Mouse (Mus musculus) forebrain, postnatal 0 days (tissue): Measurements from ENCODE around the gene Trim7. TPM values are rescaled to one million over a fixed set of nuclear protein-coding genes. Genes with fewer than 3 reads are reported as not detected.
"Not testable (repeated sequence)": the region's sequence is repeated elsewhere in the genome, so short reads cannot be mapped to it uniquely, and the experiment has no call there.

ENCODE experiments used
- ATAC-seq: fragments of 200-750 bp; cut with Nextera tagmentation; 2 replicates; pipeline ENCODE4 v1.8.0; 2017; ENCODE audit warnings: mild to moderate bottlenecking, moderate library complexity
- DNase-seq: peaks from one replicate; pipeline ENCODE4 v3.0.0-alpha.2; 2015
- H3K27ac ChIP-seq: fragments of 300-500 bp; sonication (generic); 2 replicates; pipeline ENCODE4 v1.5.1; 2014; ENCODE audit warnings: low read depth, mild to moderate bottlenecking, antibody characterized with exemption, low read length, moderate library complexity, mixed read lengths
- H3K27me3 ChIP-seq: fragments of 300-500 bp; sonication (generic); 2 replicates; pipeline ENCODE4 v1.6.1; 2014; ENCODE audit warnings: mild to moderate bottlenecking, low read length, mixed read lengths; ENCODE audit not compliant: insufficient read depth
- H3K36me3 ChIP-seq: fragments of 300-500 bp; sonication (generic); 2 replicates; pipeline ENCODE4 v1.6.1; 2014; ENCODE audit warnings: mild to moderate bottlenecking, moderate library complexity; ENCODE audit not compliant: insufficient read depth
- H3K4me1 ChIP-seq: fragments of 300-500 bp; sonication (generic); 2 replicates; pipeline ENCODE4 v1.6.1; 2014; ENCODE audit warnings: antibody characterized with exemption; ENCODE audit not compliant: insufficient read depth
- H3K4me2 ChIP-seq: fragments of 300-500 bp; sonication (generic); 2 replicates; pipeline ENCODE4 v1.6.1; 2014; ENCODE audit warnings: low read depth, mild to moderate bottlenecking, moderate library complexity
- H3K4me3 ChIP-seq: fragments of 300-500 bp; sonication (generic); 2 replicates; pipeline ENCODE4 v1.5.1; 2014; ENCODE audit warnings: low read depth, low read length, mixed read lengths
- H3K9ac ChIP-seq: fragments of 300-500 bp; sonication (generic); 2 replicates; pipeline ENCODE4 v1.6.1; 2014; ENCODE audit warnings: mild to moderate bottlenecking
- H3K9me3 ChIP-seq: fragments of 300-500 bp; sonication (generic); 2 replicates; pipeline ENCODE4 v1.6.1; 2016; ENCODE audit warnings: low read length
- CTCF ChIP-seq: sonication (generic); IDR thresholded peaks from 2 replicates; pipeline ENCODE4 v1.5.1; 2016; ENCODE audit warnings: antibody characterized with exemption, control low read depth, low read depth
- WGBS: fragments of 180-500 bp; shearing (Covaris S2); extraction: QIAGEN DNeasy Blood & Tissue Kit; methylation state at CpG from one replicate; pipeline ENCODE4 v1.1.7; 2014; 5-methylcytosine and 5-hydroxymethylcytosine counted together
- polyA plus RNA-seq: library from polyadenylated mRNA; unstranded; fragments of >200 nt; fragmentation: Nextera tagmentation; extraction: Ambion mirVana; gene quantifications from 2 replicates; pipeline ENCODE4 v1.2.1, GENCODE M21; 2015
- total RNA-seq: library from RNA; depleted of rRNA; stranded (reverse); fragments of >200 nt; gene quantifications from 2 replicates; pipeline ENCODE4 v1.2.3, GENCODE M21; 2014

Trim7 gene
- total and polyA plus RNA-seq, 2 experiments from 2014 or later: 2.5 to 9.5 TPM

- no peak overlapping the region for H3K4me3 ChIP-seq
- peaks cover 6% of the 10 kb centered on the region for H3K4me1 ChIP-seq
- 85% methylated on average over 11 of the region's 11 CpGs for WGBS
- H3K9ac ChIP-seq: no peak overlapping the region
- ATAC-seq (no peak), DNase-seq (no peak)
- H3K9me3 ChIP-seq: no peaks in the 10 kb centered on the region
- TF ChIP-seq CTCF: no peak
- no peaks in the 10 kb centered on the region for H3K27me3 ChIP-seq
- H3K36me3 ChIP-seq: no peaks in the 10 kb centered on the region
- no peak overlapping the region for H3K4me2 ChIP-seq
- no peak overlapping the region for H3K27ac ChIP-seq
Measured at GRCm38 (mm10) chr11:48843202-48843601, 17.3 kb downstream of the Trim7 start.

- Histone ChIP-seq H3K27ac (no peak overlapping the region), H3K4me2 (no peak overlapping the region), H3K27me3 (no peaks in the 10 kb centered on the region; the same call in 1 of the 2 replicates), H3K4me1 (no peaks in the 10 kb centered on the region), H3K9me3 (no peaks in the 10 kb centered on the region), H3K36me3 (no peaks in the 10 kb centered on the region), H3K9ac (no peak overlapping the region), H3K4me3 (no peak overlapping the region)
- ATAC-seq (no peak), DNase-seq (no peak)
- TF ChIP-seq CTCF: no peak
- 49% methylated on average over 6 of the region's 6 CpGs for WGBS
Measured at GRCm38 (mm10) chr11:48844309-48844708, 18.4 kb downstream of the Trim7 start.

GRCm38 (mm10) chr11:48845244-48845815 lies 19.4 kb downstream of the Trim7 start:
- DNase-seq (no peak), ATAC-seq (no peak)
- no peak overlapping the region for H3K4me3 ChIP-seq
- H3K4me1 ChIP-seq: no peaks in the 10 kb centered on the region
- H3K27me3 ChIP-seq: no peaks in the 10 kb centered on the region; the same call in 1 of the 2 replicates
- no peaks in the 10 kb centered on the region for H3K36me3 ChIP-seq
- H3K27ac ChIP-seq: no peak overlapping the region
- H3K9me3 ChIP-seq: no peaks in the 10 kb centered on the region
- no peak for TF ChIP-seq CTCF
- no peak overlapping the region for H3K4me2 ChIP-seq
- no peak overlapping the region for H3K9ac ChIP-seq
- 41% methylated on average over 13 of the region's 13 CpGs for WGBS

- H3K4me1 ChIP-seq, H3K27me3 ChIP-seq, H3K9ac ChIP-seq, H3K4me3 ChIP-seq, DNase-seq, H3K27ac ChIP-seq, ATAC-seq, H3K4me2 ChIP-seq, H3K9me3 ChIP-seq, H3K36me3 ChIP-seq: not testable (repeated sequence)
- 76% methylated on average over 2 of the region's 2 CpGs for WGBS
Measured at GRCm38 (mm10) chr11:48846362-48846761, 20.4 kb downstream of the Trim7 start.

GRCm38 (mm10) chr11:48846881-48847280 lies 20.9 kb downstream of the Trim7 start:
- Histone ChIP-seq H3K27me3 (no peaks in the 10 kb centered on the region; the same call in 1 of the 2 replicates), H3K4me2 (no peak overlapping the region), H3K36me3 (no peaks in the 10 kb centered on the region), H3K4me3 (no peak overlapping the region), H3K27ac (no peak overlapping the region), H3K4me1 (no peaks in the 10 kb centered on the region), H3K9me3 (no peaks in the 10 kb centered on the region), H3K9ac (no peak overlapping the region)
- ATAC-seq (no peak), DNase-seq (no peak)
- 67% methylated on average over 5 of the region's 5 CpGs for WGBS
- no peak for TF ChIP-seq CTCF

GRCm38 (mm10) chr11:48850240-48850639 lies 24.3 kb downstream of the Trim7 start:
- ATAC-seq: no peak

GRCm38 (mm10) chr11:48851270-48851995 lies 25.5 kb downstream of the Trim7 start:
- no peak for DNase-seq
- H3K27me3 ChIP-seq: no peaks in the 10 kb centered on the region; the same call in 1 of the 2 replicates
- H3K9me3 ChIP-seq: no peaks in the 10 kb centered on the region
- H3K27ac ChIP-seq: no peak overlapping the region
- H3K9ac ChIP-seq: no peak overlapping the region
- no peak for ATAC-seq
- H3K4me1 ChIP-seq: peaks cover 4% of the 10 kb centered on the region; the same call in 1 of the 2 replicates
- no peak overlapping the region for H3K4me3 ChIP-seq
- peak; percentile 14; the same call in 1 of the 2 replicates for TF ChIP-seq CTCF
- 82% methylated on average over 4 of the region's 4 CpGs for WGBS
- H3K36me3 ChIP-seq: no peaks in the 10 kb centered on the region
- H3K4me2 ChIP-seq: no peak overlapping the region

More at GRCm38 (mm10) chr11:48850240-48850639, 24.3 kb downstream of the Trim7 start:
- no peak overlapping the region for H3K27ac ChIP-seq
- H3K27me3 ChIP-seq: no peaks in the 10 kb centered on the region; the same call in 1 of the 2 replicates
- no peak overlapping the region for H3K4me3 ChIP-seq
- no peak overlapping the region for H3K9ac ChIP-seq
- H3K4me1 ChIP-seq: peaks cover 4% of the 10 kb centered on the region; the same call in 1 of the 2 replicates
- no peak overlapping the region for H3K4me2 ChIP-seq
- no peak for TF ChIP-seq CTCF
- 44% methylated on average over 2 of the region's 2 CpGs for WGBS
- H3K9me3 ChIP-seq: no peaks in the 10 kb centered on the region
- H3K36me3 ChIP-seq: no peaks in the 10 kb centered on the region
- DNase-seq: no peak
